Mouse (Mus musculus) duodenum, adult 2 months (tissue): ENCODE results near the gene Efcab2. TPM values are rescaled to one million over a fixed set of nuclear protein-coding genes. Genes with fewer than 3 reads are reported as not detected.

Experiments used
- polyA plus RNA-seq: library from polyadenylated mRNA; depleted of rRNA; stranded (reverse); fragments of >200 nt; gene quantifications from 2 replicates; pipeline ENCODE4 v1.2.3, GENCODE M21; 2012; ENCODE audit warnings: low replicate concordance; rRNA removed

The Efcab2 gene
- 0.09 TPM in 1 of 2 replicates, not detected in the other for polyA plus RNA-seq

DNA sequence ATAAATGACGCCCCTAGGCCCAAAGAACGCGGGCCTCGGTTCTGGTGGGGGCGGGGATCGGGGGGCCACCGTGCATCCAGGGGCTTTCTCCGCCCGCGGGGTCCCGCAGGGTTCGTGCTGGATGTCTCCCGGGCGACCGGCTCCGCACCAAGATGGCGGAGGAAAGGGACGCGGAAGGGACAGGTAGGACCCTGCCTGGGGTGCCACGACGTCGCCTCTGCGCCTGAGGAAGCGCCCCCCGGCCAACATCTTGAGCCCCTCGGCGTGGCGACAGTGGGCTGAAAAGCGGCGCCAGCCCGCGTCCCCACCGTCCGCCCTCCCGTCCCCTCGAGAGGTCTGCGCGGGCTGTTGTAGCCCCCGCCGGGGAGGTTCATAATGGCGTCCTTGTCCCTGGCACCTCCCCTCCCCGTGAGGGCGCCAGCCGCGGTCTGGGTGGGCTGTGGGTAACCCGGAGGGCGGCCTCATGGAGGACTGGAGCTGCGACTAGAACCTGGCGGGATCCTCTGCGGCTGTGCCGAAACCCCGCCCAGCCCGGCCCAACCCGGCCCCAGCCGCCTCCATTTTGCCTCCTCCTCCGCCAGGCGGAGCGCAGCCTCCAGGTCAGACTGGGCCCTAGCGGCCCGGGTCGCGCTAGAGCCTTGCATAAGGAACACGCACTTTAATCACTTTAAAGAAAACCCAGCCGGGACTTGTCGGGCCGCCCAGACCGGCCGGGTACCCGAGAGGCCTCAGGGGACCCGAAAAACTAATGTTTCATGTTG is at the start of gene Efcab2:
Gene Efcab2 (plus strand): TSS at position 135 of the 761 bp plus-strand sequence.

DNA sequence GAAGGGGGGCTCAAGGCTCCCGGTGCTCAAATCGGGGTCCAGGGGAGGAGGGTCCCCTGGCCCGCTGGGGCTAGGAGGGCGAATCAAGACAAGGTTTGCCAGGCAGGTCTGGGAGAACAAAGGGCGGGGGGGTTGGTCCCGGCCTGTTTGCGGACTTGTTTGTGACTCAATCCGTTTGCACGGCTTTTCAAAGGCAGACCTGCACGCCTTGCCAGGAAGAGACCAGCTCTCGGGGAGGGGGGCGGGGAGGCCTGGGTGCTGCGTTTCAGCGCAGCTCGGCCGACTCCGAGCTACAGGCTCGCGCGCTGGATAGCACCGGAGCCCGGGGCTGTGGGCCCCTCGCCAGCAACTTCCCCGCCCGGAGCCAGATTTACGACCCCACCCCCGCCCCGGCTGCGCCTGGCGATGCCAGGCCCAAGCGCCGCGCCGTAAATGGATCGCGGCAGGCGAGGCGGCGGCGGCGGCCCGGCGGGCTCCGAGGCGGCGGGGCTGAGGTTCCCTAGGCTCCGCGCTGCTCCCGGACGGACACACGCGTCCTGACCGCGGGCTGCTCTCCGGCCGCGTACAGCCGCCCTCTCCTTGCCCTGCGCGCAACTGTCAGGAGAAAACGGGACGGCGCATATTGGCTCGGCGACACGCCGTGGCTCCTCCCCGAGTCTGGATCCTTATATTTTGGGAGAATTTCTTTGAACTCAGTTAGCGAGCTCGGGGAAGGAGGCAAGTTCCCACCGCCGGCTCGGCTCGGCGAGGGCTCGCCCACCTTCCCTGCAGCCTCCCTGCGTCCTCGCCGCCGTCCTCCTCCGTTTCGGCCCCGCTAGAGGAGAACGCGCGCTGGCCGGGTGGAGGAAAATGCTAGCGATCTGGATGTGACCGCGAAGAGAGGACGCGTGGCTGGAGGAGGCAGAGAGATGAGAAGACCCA is 122.8 kb downstream of the Efcab2 start, which contains the start of gene Kif26b:
Gene Kif26b (plus strand): TSS at position 695 of the 921 bp plus-strand sequence.

Other genes starting within 250 kb of the Efcab2 start
- gene Desi2, start 218.7 kb upstream of the Efcab2 start, polyA plus RNA-seq, result 4.9 and 6.1 TPM in 2 replicates
- gene Cox20, start 87.0 kb upstream of the Efcab2 start, polyA plus RNA-seq, result 3.2 and 4.0 TPM in 2 replicates
- gene Hnrnpu, start 68.3 kb upstream of the Efcab2 start, polyA plus RNA-seq, result 10.9 and 15.2 TPM in 2 replicates
- gene Kif26b, start 123.0 kb downstream of the Efcab2 start, polyA plus RNA-seq, result 0.13 and 0.28 TPM in 2 replicates